Mouse (Mus musculus): ENCODE results near the gene Rpl36. TPM values are rescaled to one million over a fixed set of nuclear protein-coding genes. Genes with fewer than 3 reads are reported as not detected.
"Not testable (repeated sequence)": the region's sequence is repeated elsewhere in the genome, so short reads cannot be mapped to it uniquely, and the experiment has no call there.

Gene Rpl36
- total RNA-seq, 1 experiment from 2014 or later: 845 TPM

DNA sequence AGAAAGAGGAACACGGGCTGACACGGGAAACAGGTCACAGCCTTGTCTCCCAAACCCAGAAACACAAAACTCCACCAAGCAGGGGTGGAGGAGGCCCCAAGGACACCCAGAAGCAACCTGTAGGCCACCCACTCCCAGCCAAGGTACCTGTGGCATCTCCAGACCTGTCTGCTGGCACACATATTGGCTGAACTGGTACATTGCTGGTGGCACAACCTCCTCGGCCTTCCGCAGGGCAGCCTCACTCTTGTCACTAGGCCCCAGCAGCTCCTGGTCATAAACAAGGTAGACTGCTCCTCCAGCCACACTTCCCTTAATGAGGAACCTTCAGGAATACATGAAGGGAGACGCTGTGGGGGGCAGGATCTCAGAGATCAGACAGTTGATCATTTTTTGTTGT lies 4.5 kb upstream of the Rpl36 start:
- DNase-seq: no peak

DNA sequence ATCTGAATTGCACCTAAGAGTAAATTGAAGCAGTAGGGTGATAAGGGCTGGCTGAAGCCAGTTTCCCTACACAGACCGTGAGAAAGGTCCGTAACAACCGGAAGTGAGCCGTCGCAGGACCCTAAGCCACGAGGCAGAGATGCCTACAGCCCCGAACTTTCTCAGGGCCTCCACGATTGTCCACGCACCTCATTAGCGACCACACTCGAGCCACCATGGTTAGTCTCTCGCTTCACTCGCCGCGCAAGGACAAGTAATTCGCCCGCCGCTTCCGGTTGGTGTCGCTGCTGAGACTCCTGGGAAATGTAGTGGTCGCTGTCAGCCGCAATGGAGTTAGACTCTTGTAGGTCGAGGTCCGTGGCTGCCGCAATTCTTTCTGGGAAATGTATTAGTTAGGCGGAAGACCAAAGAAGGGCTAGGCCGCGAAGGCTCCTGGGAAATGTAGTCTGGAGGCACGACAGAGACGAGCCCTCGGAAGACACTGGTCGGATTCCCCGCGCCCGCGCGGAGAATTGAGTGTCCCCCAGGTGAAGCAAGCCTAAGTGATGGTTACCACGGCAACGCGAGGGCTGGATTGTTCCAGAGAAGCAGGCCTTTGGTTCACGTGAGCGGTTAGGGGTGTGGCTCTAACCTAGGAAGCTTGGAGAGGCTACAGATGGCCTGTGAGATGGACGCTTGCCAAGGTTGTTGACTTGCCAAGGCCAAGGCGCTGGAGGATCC lies 3.6 kb upstream of the Rpl36 start, which contains the start of gene 2410015M20Rik:
2410015M20Rik (minus strand) TSS at position 320 of the 720 bp plus-strand sequence.
- DNase-seq: peak; percentile 95

- no peak for DNase-seq
Observed at GRCm38 (mm10) chr17:56611323-56611722, 1.9 kb upstream of the Rpl36 start.

DNA sequence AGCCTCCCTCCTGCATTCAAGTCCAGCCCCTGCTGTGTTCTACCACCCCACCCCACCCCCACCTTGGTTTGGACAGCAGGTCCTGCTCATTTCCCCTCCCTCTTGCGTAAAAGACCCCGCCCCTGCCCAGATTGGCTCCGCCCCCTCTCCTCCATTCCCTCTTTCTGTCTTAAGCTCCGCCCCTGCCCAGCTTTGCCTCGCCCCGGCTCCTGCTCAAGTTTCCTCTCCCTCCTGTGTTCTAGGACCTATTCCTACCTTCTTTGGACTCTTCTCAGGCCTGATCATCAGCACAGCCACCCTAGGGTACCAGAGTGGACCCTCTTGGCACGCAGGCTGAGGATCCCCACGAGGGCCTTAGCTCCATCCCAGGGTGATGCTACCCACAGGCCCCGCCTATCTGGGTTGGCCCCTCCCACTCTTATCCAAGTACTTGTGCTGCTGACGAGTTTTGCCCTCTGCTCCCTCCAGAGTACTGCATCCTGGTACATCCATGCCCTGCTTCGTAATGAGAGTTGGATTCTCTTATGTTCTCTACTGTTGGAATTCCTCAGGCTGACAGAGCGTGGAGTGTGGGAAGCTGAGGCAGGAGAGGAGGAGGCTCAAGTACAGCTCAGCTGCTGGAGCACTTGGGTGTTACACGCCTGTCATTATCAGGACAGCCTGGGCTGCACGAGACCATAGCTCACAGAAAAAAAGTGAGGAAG lies 1.2 kb upstream of the Rpl36 start:
- peak; percentile 76 for DNase-seq

DNA sequence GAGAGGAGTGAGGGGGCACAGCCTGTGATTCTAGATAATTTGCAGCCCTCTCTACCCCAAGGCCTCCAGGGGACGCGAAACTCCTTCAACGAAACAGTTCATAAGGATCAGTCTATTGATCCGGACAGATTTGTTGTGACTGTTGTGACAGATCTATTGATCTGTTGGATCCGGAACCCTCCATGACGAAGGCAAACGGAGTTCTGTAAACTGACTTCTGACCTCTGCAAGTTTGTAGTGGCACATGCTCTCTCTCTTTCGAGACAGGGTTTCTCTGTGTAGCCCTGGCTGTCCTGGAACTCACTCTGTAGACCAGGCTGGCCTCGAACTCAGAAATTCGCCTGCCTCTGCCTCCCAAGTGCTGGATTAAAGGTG lies 664 bp upstream of the Rpl36 start:
- DNase-seq: not testable (repeated sequence)

DNA sequence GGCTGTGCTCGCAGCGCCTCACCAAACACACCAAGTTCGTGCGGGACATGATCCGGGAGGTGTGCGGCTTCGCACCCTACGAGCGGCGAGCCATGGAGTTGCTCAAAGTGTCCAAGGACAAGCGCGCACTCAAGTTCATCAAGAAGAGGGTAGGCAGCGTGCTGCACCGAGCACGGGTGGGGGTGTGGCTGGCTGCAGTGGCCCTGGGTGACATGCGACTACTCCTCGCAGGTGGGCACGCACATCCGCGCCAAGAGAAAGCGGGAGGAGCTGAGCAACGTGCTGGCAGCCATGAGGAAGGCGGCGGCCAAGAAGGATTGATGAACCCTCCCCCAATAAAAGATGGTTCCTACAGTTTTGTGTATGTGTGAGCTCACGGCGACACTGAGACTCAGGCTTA lies 677 bp downstream of the Rpl36 start:
- peak; percentile 76 for DNase-seq

GRCm38 (mm10) chr17:56614391-56615135 lies 1.3 kb downstream of the Rpl36 start:
- peak; percentile 70 for DNase-seq

GRCm38 (mm10) chr17:56615136-56615784 lies 2.0 kb downstream of the Rpl36 start:
- DNase-seq: no peak

- no peak for DNase-seq
Observed at GRCm38 (mm10) chr17:56615792-56616191, 2.6 kb downstream of the Rpl36 start.

- DNase-seq: no peak
Observed at GRCm38 (mm10) chr17:56616725-56617124, 3.5 kb downstream of the Rpl36 start.

DNA sequence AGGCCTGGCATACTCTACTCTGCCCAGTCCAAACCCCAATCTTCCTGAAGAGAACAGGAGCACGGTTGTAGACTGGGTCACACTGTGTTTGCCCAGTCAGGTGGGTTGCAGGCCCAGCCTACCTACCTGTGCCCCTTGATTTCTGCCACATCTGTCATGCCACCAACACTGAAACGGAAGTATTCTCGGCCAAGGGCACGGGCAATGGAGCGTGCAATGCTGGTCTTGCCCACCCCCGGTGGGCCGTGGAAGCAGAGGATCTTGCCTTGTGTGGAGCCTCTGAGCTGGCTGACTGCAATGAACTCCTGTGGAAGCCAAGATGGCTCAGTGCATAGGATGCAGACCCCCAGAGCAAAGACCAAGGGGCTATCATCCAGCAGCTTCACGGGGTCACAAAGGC lies 4.4 kb downstream of the Rpl36 start:
- no peak for DNase-seq

DNA sequence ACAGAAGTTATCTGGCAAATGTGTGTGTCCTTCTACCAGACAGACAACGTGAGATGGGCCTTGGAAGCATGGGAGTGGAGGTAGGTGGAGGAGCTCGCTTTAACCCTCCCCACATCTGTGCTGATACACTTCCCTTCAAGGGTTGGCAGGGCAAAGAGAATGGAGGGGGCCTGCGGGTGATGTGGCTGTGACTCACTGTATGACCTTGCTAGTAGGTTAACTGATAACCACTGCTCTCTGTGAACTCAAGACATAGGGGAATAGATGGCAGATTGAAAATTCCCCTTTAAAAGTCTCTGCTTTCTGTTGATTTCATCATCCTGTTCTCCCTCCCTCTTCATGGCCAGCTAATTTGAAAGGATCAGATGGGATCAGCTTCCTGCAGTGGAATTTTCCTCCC lies 12.3 kb downstream of the Rpl36 start:
- DNase-seq: peak; percentile 72

DNA sequence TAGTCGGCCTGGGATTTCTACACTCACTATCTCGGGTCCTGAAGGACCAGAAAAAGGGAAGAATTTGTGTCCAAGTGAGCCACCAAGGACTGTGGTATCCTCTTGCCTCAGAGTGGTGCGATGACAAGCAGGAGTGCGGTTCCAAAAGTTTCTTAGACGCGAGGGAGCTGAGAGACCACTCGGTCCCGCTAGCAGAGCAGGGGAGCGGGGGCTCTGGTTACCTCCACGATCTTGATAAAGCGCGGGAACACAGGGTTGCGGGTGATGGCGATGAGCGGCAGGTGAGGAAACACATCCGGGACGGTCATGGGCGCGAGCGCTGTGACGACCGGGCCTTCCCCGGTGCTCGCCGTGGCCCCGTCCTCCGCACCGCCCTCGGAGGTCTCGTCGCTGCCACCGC lies 13.0 kb downstream of the Rpl36 start:
- no peak for DNase-seq

- DNase-seq: peak; percentile 98
Observed at GRCm38 (mm10) chr17:56626754-56627470, 13.7 kb downstream of the Rpl36 start, which contains the start of gene Lonp1. TSS of gene Lonp1 (minus strand) at chr17:56626887.

DNA sequence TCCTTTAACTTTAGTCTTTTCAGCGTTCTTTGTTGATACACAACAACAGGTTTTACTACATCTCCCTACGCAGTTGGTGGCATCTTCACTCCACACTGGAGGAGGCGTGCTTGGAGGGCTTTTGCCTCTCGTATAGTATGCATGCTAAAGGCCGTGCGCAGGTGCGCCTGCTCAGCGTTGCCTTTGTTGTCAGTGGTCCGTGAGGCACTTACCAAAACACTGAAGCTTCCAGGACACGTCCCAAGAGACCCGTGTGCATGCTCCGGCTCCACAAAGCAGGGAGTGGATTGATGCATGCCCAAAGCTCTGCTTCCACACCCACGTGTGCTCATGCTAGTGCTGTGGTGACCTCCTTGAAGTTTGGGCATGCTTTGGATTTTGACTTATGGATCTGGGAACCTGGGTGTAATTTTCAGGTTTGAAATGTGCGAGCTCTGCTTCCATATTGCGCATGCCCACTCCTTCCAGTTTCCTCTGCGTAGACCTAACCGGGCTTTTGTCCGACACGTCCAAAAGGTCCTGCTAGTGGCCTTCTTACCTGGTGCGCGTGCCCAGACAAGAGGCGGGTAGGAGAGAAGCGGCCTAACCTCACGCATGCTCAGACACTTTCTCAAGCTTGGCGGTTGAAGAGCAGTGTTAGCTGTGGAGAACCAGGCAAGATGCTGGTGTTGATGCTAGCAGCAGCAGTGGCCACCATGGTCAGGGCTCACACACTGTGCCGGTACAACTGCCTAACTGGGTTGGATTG lies 14.5 kb downstream of the Rpl36 start, which contains the start of gene Catsperd:
Catsperd (plus strand) TSS at position 614 of the 748 bp plus-strand sequence.
- DNase-seq: peak; percentile 45

DNA sequence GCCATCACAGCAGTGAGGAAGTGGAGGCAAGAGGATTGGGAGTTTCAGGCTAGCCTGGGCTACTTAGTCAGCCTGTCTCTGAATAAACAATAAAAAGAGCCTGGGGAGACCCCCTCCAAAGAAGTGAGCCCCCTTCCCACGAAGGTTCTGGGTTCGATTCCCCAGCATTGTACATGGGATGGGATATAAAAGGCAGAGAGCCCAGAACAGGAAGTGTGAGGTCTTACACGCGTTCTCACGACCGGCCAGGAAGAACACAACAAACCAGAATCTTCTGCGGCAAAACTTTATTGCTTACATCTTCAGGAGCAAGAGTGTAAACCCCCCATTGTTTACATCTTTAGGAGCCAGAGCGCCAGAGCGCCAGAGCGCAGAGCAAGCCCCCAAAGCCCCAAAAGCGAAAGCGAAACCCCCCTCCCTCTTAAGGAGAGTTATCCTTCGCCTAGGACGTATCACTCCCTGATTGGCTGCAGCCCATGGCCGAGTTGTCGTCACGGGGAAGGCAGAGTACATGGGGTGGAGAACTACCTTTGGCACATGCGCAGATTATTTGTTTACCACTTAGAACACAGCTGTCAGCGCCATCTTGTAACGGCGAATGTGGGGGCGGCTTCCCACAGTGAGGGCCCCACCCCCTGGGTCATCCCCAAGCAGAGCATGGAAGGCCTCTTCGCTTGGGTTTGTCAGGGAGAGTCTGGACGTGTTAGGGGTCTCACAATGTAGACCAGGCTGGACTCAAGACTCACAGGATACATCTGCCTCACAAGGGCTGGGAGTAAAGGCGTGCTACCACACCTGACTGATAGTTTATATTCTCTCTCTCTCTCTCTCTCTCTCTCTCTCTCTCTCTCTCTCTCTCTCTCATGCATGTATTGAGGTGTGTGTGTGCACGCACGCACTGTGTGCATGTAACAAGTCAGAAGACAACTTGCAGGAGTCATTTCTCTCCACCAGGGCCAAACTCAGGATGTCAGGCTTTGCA lies 16.9 kb downstream of the Rpl36 start:
- not testable (repeated sequence) for DNase-seq

DNA sequence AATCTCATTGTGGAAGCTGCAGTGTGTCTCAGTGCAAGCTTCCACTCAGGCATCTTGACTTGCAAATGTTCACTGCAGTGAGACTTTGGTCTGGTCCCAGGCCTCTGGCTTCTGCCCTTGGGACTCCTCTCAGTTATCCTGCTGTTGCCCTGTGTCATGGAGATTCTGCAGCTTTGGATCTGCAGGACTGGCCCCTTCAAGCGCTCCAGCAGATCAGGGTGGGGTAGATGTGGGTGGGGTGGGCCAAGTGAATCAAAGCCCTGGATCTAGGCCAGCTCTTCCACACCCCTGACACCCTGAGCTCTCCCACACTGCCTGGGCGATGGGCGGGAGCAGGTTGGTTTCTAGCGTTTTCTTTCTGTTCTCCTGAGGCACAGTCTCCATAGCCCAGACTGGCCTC lies 18.6 kb downstream of the Rpl36 start:
- DNase-seq: no peak

DNA sequence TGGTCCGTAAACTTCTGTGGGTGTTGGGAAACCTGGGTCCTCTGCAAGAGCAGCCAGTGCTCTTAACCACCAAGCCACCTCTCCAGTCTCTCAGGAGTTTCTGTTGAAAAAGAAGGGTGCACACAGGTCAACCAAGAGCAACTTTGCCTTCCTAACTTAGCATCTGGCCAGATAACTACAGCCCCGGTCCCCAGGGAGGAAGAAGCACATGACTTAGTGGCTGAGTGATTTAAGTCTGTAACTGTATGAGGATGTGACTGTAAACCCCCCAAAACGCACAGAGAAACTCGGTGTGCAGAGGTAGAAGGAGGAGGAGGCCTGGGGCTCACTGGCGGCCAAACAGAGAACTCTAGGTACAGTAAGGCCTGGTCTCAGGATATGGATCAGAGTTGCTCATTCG lies 20.8 kb downstream of the Rpl36 start:
- peak; percentile 52 for DNase-seq

GRCm38 (mm10) chr17:56643237-56643636 lies 30.0 kb downstream of the Rpl36 start:
- no peak for DNase-seq

DNA sequence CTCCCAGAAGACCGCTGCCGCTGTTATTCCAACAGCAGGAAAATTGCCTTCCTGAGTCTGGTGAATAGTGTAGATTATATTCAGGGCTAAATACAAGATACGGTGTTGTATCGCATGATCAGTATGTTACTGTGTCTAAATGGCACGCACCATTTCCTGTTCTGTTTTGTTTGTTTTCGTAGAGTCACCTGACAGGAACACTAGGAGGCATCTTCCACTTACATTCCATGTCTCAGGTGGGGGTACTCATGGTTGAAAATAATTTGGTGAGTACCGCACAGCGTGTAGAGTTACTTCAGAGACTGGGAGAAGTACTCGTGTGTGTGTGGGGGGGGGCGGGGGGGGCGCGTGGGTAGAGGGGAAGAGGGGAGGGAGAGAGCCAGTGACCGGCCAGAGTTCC lies 34.3 kb downstream of the Rpl36 start:
- no peak for DNase-seq

Measured in adrenal gland, postnatal 14 days (tissue).